Mouse (Mus musculus) B cell, adult 2 months (primary cell): ENCODE measurements around the gene Sgcg.
A peak's percentile ranks its signal among the peaks of the same experiment; 100 is the strongest.

Experiments used
- DNase-seq, 2 experiments: peaks; one replicate each; pipeline ENCODE4 v3.0.0; 2022

Gene Sgcg

DNA sequence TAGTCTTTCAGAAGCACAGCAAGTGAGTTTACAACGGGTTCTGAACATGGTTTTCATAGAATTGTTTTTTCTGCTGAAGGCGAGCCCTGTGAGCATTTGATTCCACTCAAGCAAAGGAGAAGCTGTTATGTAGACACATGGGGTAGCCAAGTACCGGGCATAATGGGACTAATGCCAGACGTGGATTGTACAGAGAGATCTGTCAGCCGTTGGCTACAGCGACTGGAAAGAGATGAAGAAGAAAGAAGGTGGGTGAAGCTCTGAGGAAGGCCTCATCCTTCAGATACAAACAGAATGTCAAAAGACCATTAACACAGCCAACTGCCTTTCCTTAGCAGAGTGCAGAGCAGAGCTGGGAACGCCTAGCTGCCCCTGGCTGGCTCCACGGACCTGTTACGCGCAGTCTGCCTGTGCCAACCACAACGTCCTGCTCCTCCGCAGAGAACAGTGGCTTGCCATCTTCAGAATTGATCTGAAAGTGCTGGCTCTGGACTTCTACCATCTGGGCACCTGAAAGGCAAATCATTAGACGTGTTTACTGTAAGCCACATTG is 26.2 kb downstream of the Sgcg start:
- no peak for DNase-seq

DNA sequence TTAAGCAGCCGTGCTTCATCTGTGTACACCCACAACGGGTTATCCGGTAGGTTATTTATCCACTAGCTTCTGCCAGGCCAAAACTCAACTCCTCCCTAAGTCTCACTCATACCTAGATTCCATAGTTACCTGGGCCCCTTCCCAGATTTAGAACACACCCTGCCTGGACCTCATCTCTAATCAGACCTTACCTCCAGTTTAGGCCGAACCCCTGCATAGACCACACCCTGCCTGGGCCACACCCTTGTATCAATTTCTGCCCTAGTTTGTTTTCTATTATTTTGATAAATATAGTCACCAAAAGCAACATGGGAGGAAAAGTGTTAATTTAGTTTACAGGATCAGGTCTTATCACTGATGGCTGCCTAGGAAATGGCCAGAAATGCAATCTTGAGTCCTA is 28.1 kb downstream of the Sgcg start:
- DNase-seq = no peak

DNA sequence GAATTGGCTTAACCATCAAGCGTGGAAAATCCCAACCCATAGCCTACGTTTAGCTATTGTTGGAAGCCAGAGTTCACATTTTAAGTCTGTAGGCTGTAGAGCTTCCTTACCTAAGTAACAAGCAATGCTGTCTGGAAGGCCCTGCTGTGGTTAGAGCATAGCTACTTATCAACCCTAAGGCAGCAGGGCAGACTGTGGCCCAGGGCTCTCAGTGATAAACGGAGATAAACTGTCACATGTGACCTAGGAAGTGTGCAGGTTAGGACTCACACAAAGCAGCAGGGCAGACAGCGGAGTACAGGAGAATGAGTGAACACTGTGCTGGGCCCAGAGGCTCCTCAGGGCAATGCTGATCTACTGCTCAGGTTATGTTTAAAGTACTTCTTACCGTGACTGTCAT is 28.5 kb downstream of the Sgcg start:
- DNase-seq = no peak

DNA sequence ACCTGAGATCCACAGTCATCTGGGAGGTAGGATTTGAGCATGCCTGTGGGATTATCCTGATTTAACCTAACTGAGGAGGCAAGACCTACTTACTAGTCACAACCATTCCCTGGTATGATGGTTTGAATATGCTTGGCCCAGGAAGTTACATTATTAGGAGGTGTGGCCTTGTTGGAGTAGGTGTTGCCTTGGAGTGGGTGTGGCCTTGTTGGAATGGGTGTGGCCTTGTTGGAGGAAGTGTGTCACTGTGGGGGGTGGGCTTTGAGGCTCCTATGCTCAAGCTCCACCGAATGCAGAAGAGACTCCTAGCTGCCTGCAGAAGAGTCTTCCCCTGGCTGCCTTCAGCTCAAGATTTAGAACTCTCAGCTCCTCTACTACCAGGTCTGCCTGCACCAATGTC is 32.1 kb downstream of the Sgcg start:
- DNase-seq = peak in 1 of 2 experiments; percentile 7

DNA sequence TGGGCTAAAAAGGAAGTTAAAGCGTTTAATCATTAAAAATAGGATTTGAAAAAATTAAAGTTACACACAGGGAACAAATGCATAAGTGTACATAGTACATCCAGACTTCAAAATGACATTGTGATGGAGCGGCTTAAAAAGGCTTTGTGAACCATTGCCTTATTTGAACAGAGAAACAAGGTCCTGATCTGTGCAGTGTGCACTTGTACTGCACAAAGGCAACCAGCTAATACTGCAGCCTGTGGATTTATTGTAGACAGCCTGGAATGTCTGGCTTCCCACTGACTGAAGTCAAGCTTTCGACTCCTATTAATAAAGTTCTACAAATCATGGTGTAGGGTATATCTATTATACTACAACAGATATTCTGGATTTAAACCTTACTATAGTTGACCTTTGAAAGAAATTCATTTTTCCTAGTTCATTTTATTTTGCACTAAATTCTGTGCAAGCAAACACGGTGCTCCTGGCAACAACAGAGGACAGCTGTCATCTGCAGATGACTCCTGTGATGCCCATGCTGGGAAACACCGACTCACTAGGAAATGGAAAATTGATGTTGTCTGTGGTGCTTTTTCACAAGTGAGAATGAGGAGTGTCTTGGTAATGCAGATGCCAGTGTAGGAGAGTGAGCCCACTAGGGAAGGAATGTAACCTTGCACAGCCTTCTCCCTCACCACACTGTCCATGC is 33.8 kb downstream of the Sgcg start:
- DNase-seq = no peak

DNA sequence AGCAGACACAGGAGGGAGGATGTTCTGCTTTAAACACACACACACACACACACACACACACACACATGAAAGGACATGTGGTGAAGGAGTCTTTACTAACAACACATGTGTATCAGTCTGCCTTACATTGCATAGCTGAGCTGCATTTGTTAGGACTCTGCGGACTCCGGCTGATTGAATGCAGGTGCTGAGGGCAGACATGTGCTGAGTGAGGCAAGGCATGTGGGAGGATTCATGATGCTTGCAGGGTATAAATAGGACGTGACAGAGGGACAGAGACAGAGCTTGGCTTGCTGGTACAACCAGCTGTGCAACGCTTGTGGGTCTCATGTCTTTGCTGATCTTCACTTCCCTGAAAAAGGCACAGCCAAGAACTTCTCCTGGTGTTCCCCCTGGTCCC is 34.5 kb downstream of the Sgcg start:
- no peak for DNase-seq

DNA sequence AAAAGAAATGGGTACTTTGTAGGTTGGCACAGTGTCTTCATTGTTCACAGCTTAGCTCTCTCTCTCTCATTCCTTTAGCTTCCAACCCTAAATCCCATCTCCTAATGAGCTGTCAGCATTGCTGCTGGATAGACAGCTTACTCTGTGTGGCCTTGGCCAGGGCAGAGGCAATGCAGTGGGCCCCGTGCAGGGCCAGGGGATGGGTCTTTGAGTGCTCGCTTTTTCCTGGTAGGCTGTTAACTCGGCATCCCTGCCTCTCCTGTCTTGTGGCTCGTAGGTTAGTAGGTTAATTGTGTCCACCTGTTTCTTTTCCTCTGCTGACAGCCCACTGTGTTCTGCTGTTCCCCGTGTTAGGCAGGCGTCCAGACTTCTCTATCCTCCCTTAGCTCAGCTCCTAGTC is 35.8 kb downstream of the Sgcg start:
- no peak for DNase-seq

DNA sequence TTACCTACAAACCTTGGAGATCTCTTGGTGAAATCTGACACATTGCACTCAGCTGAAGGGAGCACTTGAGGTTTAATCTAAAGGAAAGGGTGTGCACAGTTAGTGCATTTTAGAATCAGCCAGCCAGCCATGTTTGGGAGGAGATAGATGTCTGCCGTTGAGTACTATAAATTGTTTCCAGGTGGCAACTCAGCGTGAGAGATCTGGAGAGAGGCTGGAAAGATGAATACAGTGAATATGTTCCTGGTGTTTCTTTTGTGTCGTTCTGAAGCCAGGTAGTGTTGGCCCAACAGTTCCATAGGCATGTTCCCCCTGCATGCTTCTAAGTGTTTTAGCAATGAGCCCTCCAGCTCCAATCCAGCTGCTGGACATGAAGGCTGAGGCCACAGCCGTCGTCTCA is 37.1 kb downstream of the Sgcg start:
- DNase-seq = no peak

DNA sequence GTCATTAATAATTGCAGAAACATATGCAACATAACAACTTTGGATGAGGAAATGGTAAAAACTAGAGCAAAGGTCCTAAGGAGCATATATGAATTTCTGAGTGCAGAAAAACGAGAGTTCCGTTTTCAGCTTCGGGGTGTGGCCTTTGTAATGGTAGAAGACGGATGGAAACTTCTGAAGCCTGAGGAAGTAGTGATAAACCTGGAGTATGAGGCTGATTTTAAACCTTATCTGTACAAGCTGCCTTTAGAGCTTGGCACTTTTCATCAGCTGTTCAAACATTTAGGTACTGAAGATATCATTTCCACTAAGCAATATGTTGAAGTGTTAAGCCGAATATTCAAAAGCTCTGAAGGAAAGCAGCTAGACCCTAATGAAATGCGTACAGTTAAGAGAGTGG is 46.5 kb downstream of the Sgcg start:
- no peak for DNase-seq

DNA sequence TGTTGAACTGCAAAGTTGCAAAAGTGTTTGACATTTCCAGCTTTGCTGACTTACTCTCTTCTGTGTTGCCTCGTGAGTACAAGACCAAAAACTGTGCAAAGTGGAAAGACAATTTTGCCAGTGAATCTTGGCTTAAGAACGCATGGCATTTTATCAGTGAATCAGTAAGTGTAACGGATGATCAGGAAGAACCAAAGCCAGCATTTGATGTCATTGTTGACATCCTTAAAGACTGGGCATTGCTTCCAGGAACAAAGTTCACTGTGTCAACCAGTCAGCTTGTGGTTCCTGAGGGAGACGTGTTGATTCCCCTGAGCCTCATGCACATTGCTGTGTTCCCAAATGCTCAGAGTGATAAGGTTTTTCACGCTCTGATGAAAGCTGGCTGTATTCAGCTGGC is 48.2 kb downstream of the Sgcg start:
- no peak for DNase-seq

DNA sequence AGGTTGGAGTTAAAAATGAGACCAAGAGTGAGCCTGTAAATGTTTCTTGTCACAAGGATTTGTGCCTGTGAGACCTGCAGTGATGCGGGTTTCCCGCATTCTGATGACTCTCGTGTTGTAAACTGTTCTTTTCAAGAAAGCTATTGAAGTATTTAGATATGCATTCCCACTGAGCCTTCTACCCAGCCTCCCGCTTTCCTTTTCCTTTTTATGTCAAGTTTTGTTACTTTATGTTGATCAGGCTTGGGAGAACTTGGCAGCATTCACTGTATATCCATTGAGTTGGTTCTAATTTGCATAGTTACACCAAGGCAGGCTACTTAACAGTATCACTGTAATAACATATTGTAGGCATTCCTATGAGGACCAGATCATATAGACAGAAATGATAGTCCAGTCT is 63.9 kb downstream of the Sgcg start:
- DNase-seq = no peak

DNA sequence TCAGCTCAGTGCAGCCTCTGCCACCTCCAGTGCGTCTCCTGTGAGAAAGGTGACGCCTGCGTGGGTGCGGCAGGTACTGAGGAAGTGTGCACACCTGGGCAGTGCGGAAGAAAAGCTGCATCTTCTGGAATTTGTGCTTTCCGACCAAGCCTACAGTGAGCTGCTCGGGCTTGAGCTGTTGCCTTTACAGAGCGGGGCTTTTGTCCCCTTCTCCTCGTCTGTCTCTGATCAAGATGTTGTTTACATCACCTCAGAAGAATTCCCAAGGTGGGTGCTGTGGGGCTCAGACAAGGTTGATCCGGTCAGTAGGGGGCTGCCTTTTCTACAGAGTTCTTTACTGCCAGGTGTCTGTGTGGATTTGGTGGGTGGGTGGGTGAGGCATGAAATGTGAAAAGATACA is 66.0 kb downstream of the Sgcg start:
- no peak for DNase-seq

DNA sequence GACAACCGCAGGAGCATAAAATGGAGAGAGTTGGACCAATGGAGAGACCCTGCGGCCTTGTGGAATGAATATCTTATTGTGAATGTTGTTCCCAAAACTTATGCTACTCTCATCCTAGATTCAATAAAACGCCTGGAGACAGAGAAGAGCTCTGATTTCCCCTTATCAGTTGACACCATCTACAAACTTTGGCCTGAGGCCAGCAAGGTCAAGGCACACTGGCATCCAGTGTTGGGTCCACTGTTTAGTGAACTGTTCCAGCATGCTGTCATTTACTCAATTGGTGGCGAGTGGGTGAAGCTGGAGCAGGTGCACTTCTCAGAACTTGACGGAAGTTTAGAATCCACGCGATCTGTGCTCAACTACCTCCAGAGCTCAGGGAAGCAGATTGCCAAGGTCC is 66.4 kb downstream of the Sgcg start:
- DNase-seq = no peak

DNA sequence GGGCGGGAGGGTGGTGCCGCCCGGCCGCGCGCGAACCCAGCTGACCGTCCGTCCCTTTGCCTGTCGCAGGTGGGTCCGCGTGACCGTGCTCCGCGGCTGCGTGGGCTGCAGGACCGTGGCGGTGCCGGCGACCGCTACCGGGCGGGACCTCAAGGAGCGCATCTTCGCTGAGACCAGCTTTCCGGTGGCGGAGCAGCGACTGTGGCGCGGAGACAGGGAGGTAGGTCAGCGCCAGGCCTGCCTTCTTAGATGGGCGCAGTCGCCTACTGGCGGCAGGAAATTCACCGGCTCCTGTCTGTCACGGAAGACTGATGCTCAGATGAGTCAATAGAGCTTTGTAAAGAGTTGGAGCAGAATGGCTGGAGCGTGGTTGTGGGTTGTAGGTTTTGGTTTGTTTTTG is 85.1 kb downstream of the Sgcg start:
- DNase-seq = peak; percentile 78

DNA sequence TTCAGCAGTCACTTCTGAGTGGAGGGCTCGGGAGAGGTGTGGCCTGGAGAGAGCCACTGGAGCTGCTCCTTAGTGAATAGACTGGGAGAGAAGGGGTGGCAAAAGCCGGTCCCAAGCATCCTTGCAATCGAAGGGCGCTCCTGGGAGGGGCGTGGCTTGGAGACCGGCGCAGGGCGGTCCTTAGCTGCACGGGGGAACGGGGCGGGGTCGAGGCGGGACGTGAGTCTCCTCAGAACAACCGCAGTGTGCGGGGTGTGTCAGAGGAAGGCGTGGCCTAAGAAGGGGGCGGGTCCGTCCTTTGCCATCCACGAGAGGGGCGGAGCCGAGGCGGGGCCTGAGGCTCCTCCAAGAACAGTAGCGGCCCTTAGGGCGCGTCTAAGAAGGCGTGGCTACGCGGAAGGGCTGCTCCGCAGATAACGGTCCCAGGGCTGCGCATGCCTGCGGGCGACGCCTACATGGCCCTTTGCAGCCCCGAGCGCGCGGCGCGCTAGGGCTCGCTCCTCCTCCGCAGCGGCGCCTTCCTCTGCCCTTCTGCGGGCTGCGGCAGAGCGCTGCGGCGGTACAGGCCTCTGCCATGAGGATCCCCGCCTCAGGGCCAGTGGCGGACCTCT is 85.6 kb downstream of the Sgcg start:
- peak; percentile 100 for DNase-seq

DNA sequence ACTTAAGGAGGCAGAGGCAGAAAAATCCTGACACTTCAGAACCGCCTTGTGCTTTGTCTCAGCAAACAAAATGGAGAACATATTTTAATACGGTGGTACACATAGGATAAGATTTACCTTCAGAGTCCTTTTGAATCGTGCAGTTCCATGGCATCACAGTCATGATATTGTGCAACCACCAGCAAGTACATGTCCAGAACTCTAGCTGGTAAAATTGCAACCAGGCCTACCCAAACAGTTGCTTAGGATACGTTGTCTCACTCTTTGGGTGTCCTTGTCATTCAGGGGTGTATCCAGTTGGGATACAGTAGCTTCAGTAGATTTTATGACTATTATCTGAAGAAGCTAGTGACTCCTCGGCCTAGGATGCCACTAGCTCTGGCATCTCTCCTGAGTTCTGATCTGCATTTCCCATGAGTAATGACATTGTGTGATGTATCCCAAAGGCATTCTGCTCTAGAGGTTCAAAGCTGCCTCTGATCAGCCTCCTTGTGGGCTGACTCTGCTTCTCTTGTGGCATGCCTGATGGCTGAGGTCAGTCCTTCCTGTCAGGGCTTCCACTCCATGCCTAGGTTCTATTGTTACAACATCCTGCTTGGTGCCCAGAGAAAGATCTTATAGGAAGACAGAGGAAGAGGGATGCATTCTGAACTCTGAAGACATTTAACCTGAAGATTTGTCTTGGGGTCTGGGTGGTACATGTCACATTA is 86.9 kb downstream of the Sgcg start:
- no peak for DNase-seq
